Mouse (Mus musculus): Measurements from ENCODE around the gene Gm21988. TPM values are rescaled to one million over a fixed set of nuclear protein-coding genes. Genes with fewer than 3 reads are reported as not detected.

Gm21988 gene
- total and polyA plus RNA-seq, 3 experiments = 0.98 to 2.6 (median 1.4) TPM

GRCm38 (mm10) chr11:70247136-70247845 lies 7.7 kb upstream of the Gm21988 start:
- no peak overlapping the region for H3K4me2 ChIP-seq (ENCODE audit: insufficient read depth, low read depth, poor library complexity, severe bottlenecking)
- TF ChIP-seq JUND (conservative IDR thresholded peaks at IDR 0.05; ENCODE audit: low read depth, low read length) (no peak), NELFE (IDR thresholded peaks at IDR 0.05; ENCODE audit: low read depth, low read length) (no peak), NRF1 (IDR thresholded peaks at IDR 0.05; ENCODE audit: low read depth, low read length) (no peak), POLR2A (IDR thresholded peaks at IDR 0.05; ENCODE audit: low read depth, low read length) (no peak), CHD1 (IDR thresholded peaks at IDR 0.05; ENCODE audit: low read depth, low read length) (no peak), PAX5 (IDR thresholded peaks at IDR 0.05; ENCODE audit: low read length) (no peak), CTCF (conservative IDR thresholded peaks at IDR 0.05 in 1 of 2, IDR thresholded peaks at IDR 0.05 in 1 of 2; ENCODE audit: low read depth in 2 of 2, low read length in 2 of 2) (peak; percentile 87 to 98), HCFC1 (IDR thresholded peaks at IDR 0.05; ENCODE audit: low read depth, low read length) (no peak), SMC3 (IDR thresholded peaks at IDR 0.05; ENCODE audit: low read depth, low read length) (peak; percentile 70), RCOR1 (conservative IDR thresholded peaks at IDR 0.05; ENCODE audit: low read depth, low read length) (no peak), ZC3H11A (IDR thresholded peaks at IDR 0.05; ENCODE audit: low read depth, low read length) (no peak), USF2 (conservative IDR thresholded peaks at IDR 0.05; ENCODE audit: low read depth, low read length) (no peak), RAD21 (IDR thresholded peaks at IDR 0.05; ENCODE audit: low read depth, low read length) (peak; percentile 59)
- peaks cover 78% of the 10 kb centered on the region for H3K27me3 ChIP-seq (replicated peaks)
- dilution Hi-C loops (cut with MboI; ENCODE audit: extremely low pct_ligation_motif_present, extremely low pct_unique_long_range_greater_than_20kb, low sequenced_read_pairs) = no loop called here
- no peak overlapping the region for H3K9ac ChIP-seq (ENCODE audit: insufficient read depth, low read depth)
- no peaks in the 10 kb centered on the region for H3K36me3 ChIP-seq (replicated peaks in 1 of 2; ENCODE audit: control insufficient read depth in 1 of 2, insufficient read depth in 1 of 2, low read length in 1 of 2)
- peak; percentile 82 for DNase-seq (ENCODE audit: extremely low read depth)
- H3K79me2 ChIP-seq (replicated peaks; ENCODE audit: control insufficient read depth, extremely low read depth, insufficient read depth, poor library complexity, severe bottlenecking) = no peaks in the 10 kb centered on the region
- no peak overlapping the region for H3K4me3 ChIP-seq (replicated peaks in 1 of 3; ENCODE audit: low read depth in 2 of 3, low read length in 2 of 3, poor library complexity in 1 of 3)
- in situ Hi-C loops (cut with MboI; ENCODE audit: low pct_ligation_motif_present, low pct_unique_long_range_greater_than_20kb, low sequenced_read_pairs) = loop anchor here (5.0 to 25.0 kb wide), 3 partner anchors 70 to 515 kb away; partner anchors contain the start of genes 4930544D05Rik, Chrne and Zfp3
- H3K9me3 ChIP-seq (replicated peaks; ENCODE audit: low read length) = no peaks in the 10 kb centered on the region
- no peaks in the 10 kb centered on the region for H3K4me1 ChIP-seq (ENCODE audit: control insufficient read depth in 1 of 2, insufficient read depth in 2 of 2)
- no peak overlapping the region for H3K27ac ChIP-seq (ENCODE audit: insufficient read depth, low read depth)

GRCm38 (mm10) chr11:70242591-70242990 lies 3.0 kb upstream of the Gm21988 start:
- in situ Hi-C loops (cut with MboI; ENCODE audit: low pct_ligation_motif_present, low pct_unique_long_range_greater_than_20kb, low sequenced_read_pairs) = loop anchor here (25.0 kb wide), 2 partner anchors 370 to 520 kb away; partner anchors contain the start of genes 4930544D05Rik, Chrne and Zfp3
- no peaks in the 10 kb centered on the region for H3K9me3 ChIP-seq (replicated peaks; ENCODE audit: low read length)
- H3K79me2 ChIP-seq (replicated peaks; ENCODE audit: control insufficient read depth, extremely low read depth, insufficient read depth, poor library complexity, severe bottlenecking) = peaks cover 12% of the 10 kb centered on the region
- dilution Hi-C loops (cut with MboI; ENCODE audit: extremely low pct_ligation_motif_present, extremely low pct_unique_long_range_greater_than_20kb, low sequenced_read_pairs) = no loop called here
- TF ChIP-seq TCF12 (IDR thresholded peaks at IDR 0.05; ENCODE audit: low read depth, low read length) (no peak), JUND (conservative IDR thresholded peaks at IDR 0.05; ENCODE audit: low read depth, low read length) (no peak), ZNF384 (IDR thresholded peaks at IDR 0.05; ENCODE audit: low read depth, low read length) (no peak), IRF4 (IDR thresholded peaks at IDR 0.05; ENCODE audit: low read depth, low read length) (no peak), GABPA (IDR thresholded peaks at IDR 0.05; ENCODE audit: insufficient replicate concordance, low read depth, low read length) (no peak)
- no peak overlapping the region for H3K4me2 ChIP-seq (ENCODE audit: insufficient read depth, low read depth, poor library complexity, severe bottlenecking)
- H3K9ac ChIP-seq (ENCODE audit: insufficient read depth, low read depth) = no peak overlapping the region
- H3K4me1 ChIP-seq (ENCODE audit: control insufficient read depth in 1 of 2, insufficient read depth in 2 of 2) = peaks cover 0 to 9% of the 10 kb centered on the region in 2 experiments; a peak in 2 of 4 replicates
- H3K27me3 ChIP-seq (replicated peaks) = peaks cover 33% of the 10 kb centered on the region
- no peak for DNase-seq (ENCODE audit: extremely low read depth)
- no peak overlapping the region for H3K27ac ChIP-seq (ENCODE audit: insufficient read depth, low read depth)
- H3K36me3 ChIP-seq (replicated peaks in 1 of 2; ENCODE audit: control insufficient read depth in 1 of 2, insufficient read depth in 1 of 2, low read length in 1 of 2) = no peaks in the 10 kb centered on the region
- no peak overlapping the region for H3K4me3 ChIP-seq (replicated peaks in 1 of 3; ENCODE audit: low read depth in 2 of 3, low read length in 2 of 3, poor library complexity in 1 of 3)
